Mouse (Mus musculus): ENCODE results near the gene Rnf183. TPM values are rescaled to one million over a fixed set of nuclear protein-coding genes. Genes with fewer than 3 reads are reported as not detected.

Gene Rnf183
- total and polyA plus RNA-seq, 3 experiments = 0.15 to 0.25 TPM; not detected in 1

DNA sequence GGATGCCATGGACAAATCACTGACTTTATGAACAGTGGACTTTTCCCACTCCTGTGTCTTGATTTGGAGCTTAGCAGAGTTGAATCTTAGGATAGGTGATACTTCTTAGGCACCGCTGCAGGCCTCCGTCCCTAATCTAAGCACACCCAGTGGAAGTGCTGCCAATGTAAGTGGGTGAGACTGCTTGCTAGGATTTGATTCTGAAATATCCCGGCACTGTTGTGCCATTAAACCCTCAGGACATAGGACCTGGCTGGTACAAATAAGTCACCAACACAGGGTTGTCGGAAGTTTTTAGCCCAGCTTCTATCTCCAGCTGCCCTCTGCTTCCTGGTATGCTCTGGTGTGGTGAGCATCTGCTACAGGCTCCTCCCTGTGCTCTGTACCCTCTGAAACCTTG, 9.2 kb downstream of the Rnf183 start:
- DNase-seq (ENCODE audit: low read depth, low spot score) = no peak
- H3K27ac ChIP-seq (ENCODE audit: control insufficient read depth, low read depth, low read length) = no peak overlapping the region
- H3K4me1 ChIP-seq (ENCODE audit: control insufficient read depth in 1 of 2, insufficient read depth in 2 of 2, low read length in 2 of 2) = peaks cover 0 to 16% of the 10 kb centered on the region in 2 experiments; a peak in 2 of 4 replicates
- H3K79me2 ChIP-seq (ENCODE audit: control insufficient read depth, insufficient read depth, low read length, poor library complexity) = no peaks in the 10 kb centered on the region
- H3K36me3 ChIP-seq (ENCODE audit: control insufficient read depth in 1 of 2, insufficient read depth in 2 of 2, low read length in 2 of 2) = peaks cover 7% of the 10 kb centered on the region in 2 experiments
- H3K4me3 ChIP-seq (ENCODE audit: control insufficient read depth in 1 of 2, insufficient read depth in 1 of 2, low read depth in 2 of 2, low read length in 2 of 2) = no peak overlapping the region
- H3K9ac ChIP-seq (ENCODE audit: control insufficient read depth, low read depth, low read length, poor library complexity, severe bottlenecking) = no peak overlapping the region
- TF ChIP-seq POLR2A (IDR thresholded peaks at IDR 0.05; ENCODE audit: control insufficient read depth in 1 of 2, insufficient read depth in 1 of 2, low read depth in 1 of 2, low read length in 2 of 2, poor library complexity in 1 of 2) = no peak
- no peak for TF ChIP-seq CTCF (IDR thresholded peaks at IDR 0.05 in 2 of 3, conservative IDR thresholded peaks at IDR 0.05 in 1 of 3; ENCODE audit: control insufficient read depth in 1 of 3, insufficient read depth in 1 of 3, low read depth in 2 of 3, low read length in 3 of 3, poor library complexity in 1 of 3, severe bottlenecking in 1 of 3)
- TF ChIP-seq ZKSCAN1 (IDR thresholded peaks at IDR 0.05; ENCODE audit: low read depth, low read length) = no peak
- no peak for TF ChIP-seq ELF1 (IDR thresholded peaks at IDR 0.05; ENCODE audit: low read depth, low read length)
- no peak for TF ChIP-seq POLR2AphosphoS5 (IDR thresholded peaks at IDR 0.05; ENCODE audit: borderline replicate concordance, low read depth, low read length)
- TF ChIP-seq E2F4 (IDR thresholded peaks at IDR 0.05; ENCODE audit: borderline replicate concordance, low read depth, low read length) = no peak
- TF ChIP-seq MYB (IDR thresholded peaks at IDR 0.05; ENCODE audit: low read depth, low read length) = no peak
- TF ChIP-seq ZC3H11A (IDR thresholded peaks at IDR 0.05; ENCODE audit: low read depth, low read length) = no peak
- peak; percentile 74; the same call in 1 of the 2 replicates for TF ChIP-seq POLR2AphosphoS2 (IDR thresholded peaks at IDR 0.05; ENCODE audit: low read length)
- H3K9me3 ChIP-seq (replicated peaks; ENCODE audit: insufficient read depth, low read length) = no peaks in the 10 kb centered on the region
- H3K27me3 ChIP-seq (ENCODE audit: control insufficient read depth in 1 of 2, insufficient read depth in 2 of 2, low read length in 2 of 2) = no peaks in the 10 kb centered on the region

GRCm38 (mm10) chr4:62419091-62419490, 16.0 kb downstream of the Rnf183 start:
- Histone ChIP-seq H3K36me3 (ENCODE audit: control insufficient read depth in 1 of 2, insufficient read depth in 2 of 2, low read length in 2 of 2) (peaks cover 0 to 45% of the 10 kb centered on the region in 2 experiments; a peak in 2 of 4 replicates), H3K9me3 (replicated peaks; ENCODE audit: insufficient read depth, low read length) (no peaks in the 10 kb centered on the region), H3K9ac (ENCODE audit: control insufficient read depth, low read depth, low read length, poor library complexity, severe bottlenecking) (no peak overlapping the region), H3K79me2 (ENCODE audit: control insufficient read depth, insufficient read depth, low read length, poor library complexity) (no peaks in the 10 kb centered on the region), H3K4me1 (ENCODE audit: control insufficient read depth in 1 of 2, insufficient read depth in 2 of 2, low read length in 2 of 2) (no peaks in the 10 kb centered on the region), H3K4me3 (ENCODE audit: control insufficient read depth in 1 of 2, insufficient read depth in 1 of 2, low read depth in 2 of 2, low read length in 2 of 2) (no peak overlapping the region), H3K27me3 (ENCODE audit: control insufficient read depth in 1 of 2, insufficient read depth in 2 of 2, low read length in 2 of 2) (no peaks in the 10 kb centered on the region), H3K27ac (ENCODE audit: control insufficient read depth, low read depth, low read length) (no peak overlapping the region)
- no peak for DNase-seq (ENCODE audit: low read depth, low spot score)
- no peak for TF ChIP-seq ZNF384 (IDR thresholded peaks at IDR 0.05; ENCODE audit: low read depth, low read length)
- TF ChIP-seq KAT2A (conservative IDR thresholded peaks at IDR 0.05; ENCODE audit: low read depth, low read length) = no peak
- TF ChIP-seq RCOR1 (IDR thresholded peaks at IDR 0.05; ENCODE audit: low read depth, low read length) = no peak
- no peak for TF ChIP-seq ZMIZ1 (IDR thresholded peaks at IDR 0.05; ENCODE audit: low read depth, low read length)
- TF ChIP-seq CHD1 (IDR thresholded peaks at IDR 0.05; ENCODE audit: low read depth, low read length) = no peak
- no peak for TF ChIP-seq ZC3H11A (IDR thresholded peaks at IDR 0.05; ENCODE audit: low read depth, low read length)
- TF ChIP-seq NELFE (IDR thresholded peaks at IDR 0.05; ENCODE audit: low read depth, low read length) = no peak
- no peak for TF ChIP-seq TAL1 (IDR thresholded peaks at IDR 0.05; ENCODE audit: low read length)
- no peak for TF ChIP-seq CTCF (IDR thresholded peaks at IDR 0.05 in 2 of 3, conservative IDR thresholded peaks at IDR 0.05 in 1 of 3; ENCODE audit: control insufficient read depth in 1 of 3, insufficient read depth in 1 of 3, low read depth in 2 of 3, low read length in 3 of 3, poor library complexity in 1 of 3, severe bottlenecking in 1 of 3)
